Mouse (Mus musculus) MEL (cell line): ENCODE measurements at regions not wholly inside any gene's neighbourhood (a gene's known extent, or its start where the extent isn't known, plus 50 kb on each side); places are given as distances from the start of the nearest gene placed in this dataset.

Experiments used
- CTCF ChIP-seq, 3 experiments: IDR thresholded peaks in 2 of 3; conservative IDR thresholded peaks in 1 of 3; 2 replicates each; pipeline ENCODE4 v1.5.1; 2011 to 2012; ENCODE audit warnings: low read length in 3 of 3, low read depth in 2 of 3, mild to moderate bottlenecking in 2 of 3, improper control_type of control experiment in 1 of 3, inconsistent platforms in 1 of 3, mixed read lengths in 1 of 3, moderate library complexity in 1 of 3; ENCODE audit not compliant: control insufficient read depth in 1 of 3, insufficient read depth in 1 of 3, poor library complexity in 1 of 3, severe bottlenecking in 1 of 3
- ETS1 ChIP-seq: IDR thresholded peaks from 2 replicates; pipeline ENCODE4 v1.6.1; 2012; ENCODE audit warnings: low read depth, mild to moderate bottlenecking, inconsistent platforms, low read length, improper control_type of control experiment, moderate library complexity
- GATA1 ChIP-seq: IDR thresholded peaks from 2 replicates; pipeline ENCODE4 v1.6.1; 2011; ENCODE audit warnings: low read depth, low read length, improper control_type of control experiment

DNA sequence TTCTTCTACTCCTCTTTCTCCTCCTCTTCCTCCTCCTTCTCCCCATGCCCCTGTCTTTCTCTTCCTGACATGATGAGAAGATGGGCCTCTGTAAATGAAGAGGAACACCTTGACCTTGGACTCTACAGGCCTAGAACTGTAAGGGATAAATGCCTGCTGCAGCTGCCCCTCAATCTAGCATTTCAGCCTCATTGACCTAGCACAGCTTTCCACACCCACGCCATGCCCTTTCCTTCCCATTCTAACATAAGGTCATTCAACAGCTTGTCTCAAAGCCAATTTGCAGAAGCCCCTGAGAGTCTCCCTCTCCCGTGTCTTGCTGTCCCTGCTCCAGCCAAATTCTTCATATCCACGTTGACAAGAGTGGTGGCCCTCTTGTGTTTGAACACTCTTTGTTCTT, 63.8 kb upstream of the Dscam start:
- TF ChIP-seq GATA1 (no peak), CTCF (IDR thresholded peaks at IDR 0.05 in 2 of 3, conservative IDR thresholded peaks at IDR 0.05 in 1 of 3; ENCODE audit: control insufficient read depth in 1 of 3, insufficient read depth in 1 of 3, low read depth in 2 of 3, low read length in 3 of 3, poor library complexity in 1 of 3, severe bottlenecking in 1 of 3) (no peak), ETS1 (no peak)
